In the genomic region with DNA sequence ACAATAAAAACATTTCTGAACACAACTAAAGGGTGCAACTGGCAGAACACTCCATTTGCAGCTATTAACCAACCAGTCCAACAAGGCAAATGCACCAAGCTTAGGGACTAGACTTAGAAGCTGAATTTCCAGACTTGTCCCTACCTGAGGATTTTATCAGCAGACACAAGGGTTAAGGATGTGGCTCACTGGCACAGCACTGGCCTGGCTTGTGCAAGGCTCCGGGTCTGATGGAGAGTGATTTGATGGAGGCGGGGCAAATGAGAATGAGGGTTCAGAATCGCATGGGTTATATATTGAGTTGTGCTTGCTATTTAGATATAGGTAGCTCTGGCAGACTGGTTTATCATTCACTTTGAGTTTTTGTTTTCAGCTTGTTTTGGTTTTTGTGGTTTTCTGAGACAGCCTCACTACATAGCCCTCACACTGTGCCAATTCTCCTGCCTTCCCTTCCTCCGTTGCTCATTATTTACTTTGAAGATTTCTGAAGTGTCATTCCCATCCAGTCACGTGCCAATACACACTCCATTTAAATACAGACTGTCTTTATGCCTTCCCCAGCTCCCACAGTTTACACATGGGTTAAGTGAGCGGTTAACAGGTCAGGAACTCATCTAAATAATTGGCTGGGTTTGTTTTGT, we compare ENCODE assay signal across 14 mouse cellular contexts. TPM values are rescaled to one million over a fixed set of nuclear protein-coding genes. Genes with fewer than 3 reads are reported as not detected.
DNase-seq lines count a peak whose midpoint lies in the region; ATAC-seq and TF ChIP-seq lines count a peak whose summit lies in the region.
"Had no signal": no experiment of that assay in that cellular context is flagged by ENCODE, and none has a peak within 500 bp of the region (broad histone marks: within the 10 kb centered on the region; RNA-seq: fewer than 3 reads in every experiment).

No protein-coding gene starts in this region.

- WGBS in hindbrain, embryonic 15.5 days, result 53% methylated on average over 6 of the region's 6 CpGs
- 74% methylated on average over 6 of the region's 6 CpGs for WGBS in hindbrain, embryonic 11.5 days
- WGBS in forebrain, postnatal 0 days, result 28% methylated on average over 6 of the region's 6 CpGs
- 58% methylated on average over 6 of the region's 6 CpGs for WGBS in cerebellum, adult 2 months

- no peaks in the 10 kb centered on the region for H3K27me3 ChIP-seq in hindbrain, embryonic 15.5 days
- no peaks in the 10 kb centered on the region for H3K27me3 ChIP-seq in hindbrain, embryonic 11.5 days (ENCODE audit: control insufficient read depth, insufficient read depth, low read length)
- H3K27me3 ChIP-seq in forebrain, postnatal 0 days (ENCODE audit: insufficient read depth, low read length), result no peaks in the 10 kb centered on the region
- no peaks in the 10 kb centered on the region for H3K27me3 ChIP-seq in cerebellum, adult 2 months (ENCODE audit: control insufficient read depth, insufficient read depth, low read length)
- H3K27me3 ChIP-seq: heart, embryonic 12.5 days; lung, embryonic 15.5 days had no signal

- peaks cover 29% of the 10 kb centered on the region for H3K4me1 ChIP-seq in hindbrain, embryonic 15.5 days (replicated peaks)
- H3K4me1 ChIP-seq in hindbrain, embryonic 11.5 days (replicated peaks; ENCODE audit: control insufficient read depth, insufficient read depth, low read length), result no peaks in the 10 kb centered on the region
- peaks cover 18% of the 10 kb centered on the region for H3K4me1 ChIP-seq in forebrain, postnatal 0 days (ENCODE audit: insufficient read depth)
- H3K4me1 ChIP-seq in cerebellum, adult 2 months (ENCODE audit: control insufficient read depth, insufficient read depth, low read length), result 0 out of 2 replicates have a peak, but pooled peaks cover 2% of the 10 kb centered on the region

- no peak for TF ChIP-seq POLR2A in brain, embryonic 14.5 days (IDR thresholded peaks at IDR 0.05; ENCODE audit: borderline replicate concordance, extremely low read depth, insufficient read depth, insufficient read length, poor library complexity, severe bottlenecking)
- no peak for TF ChIP-seq POLR2A in cerebellum, adult 2 months (IDR thresholded peaks at IDR 0.05; ENCODE audit: borderline replicate concordance, insufficient read depth, low read length)

- DNase-seq in hindbrain, embryonic 11.5 days (ENCODE audit: low spot score), result no peak
- peak; percentile 56 for DNase-seq in A20 (ENCODE audit: low read depth, low spot score)
- DNase-seq in brain, embryonic 14.5 days (ENCODE audit: low read depth), result peak; percentile 37
- DNase-seq in forebrain, postnatal 0 days, result no peak
- no peak for DNase-seq in kidney, adult 18-20 months
- no peak for DNase-seq in gastrocnemius, postnatal 10 days
- DNase-seq in cerebellum, adult 2 months, result no peak
- DNase-seq: adrenal gland, postnatal 25 days; cerebellum, postnatal 10 days; heart, postnatal 36 days had no signal

- no peak for ATAC-seq in hindbrain, embryonic 15.5 days (ENCODE audit: low FRiP score, low read depth)
- no peak for ATAC-seq in hindbrain, embryonic 11.5 days (ENCODE audit: low FRiP score)
- peak; percentile 12; the same call in 1 of the 2 replicates for ATAC-seq in forebrain, postnatal 0 days

- H3K9ac ChIP-seq in hindbrain, embryonic 15.5 days, result no peak overlapping the region; the same call in 1 of the 2 replicates
- no peak overlapping the region for H3K9ac ChIP-seq in hindbrain, embryonic 11.5 days (ENCODE audit: low read depth, low read length)
- H3K9ac ChIP-seq in forebrain, postnatal 0 days, result peak overlapping the region; percentile 43; the same call in 1 of the 2 replicates
- H3K9ac ChIP-seq: heart, embryonic 12.5 days; lung, embryonic 15.5 days had no signal

- H3K27ac ChIP-seq in hindbrain, embryonic 15.5 days (replicated peaks), result no peak overlapping the region
- no peak overlapping the region for H3K27ac ChIP-seq in hindbrain, embryonic 11.5 days (ENCODE audit: low read depth, low read length)
- no peak overlapping the region for H3K27ac ChIP-seq in forebrain, postnatal 0 days (ENCODE audit: low read depth, low read length)
- no peak overlapping the region for H3K27ac ChIP-seq in cerebellum, adult 2 months (ENCODE audit: insufficient read depth, low read length)
- H3K27ac ChIP-seq: lung, embryonic 15.5 days; midbrain, embryonic 10.5 days had no signal

- no peaks in the 10 kb centered on the region for H3K9me3 ChIP-seq in hindbrain, embryonic 15.5 days
- no peaks in the 10 kb centered on the region for H3K9me3 ChIP-seq in hindbrain, embryonic 11.5 days (ENCODE audit: control insufficient read depth, low read length)
- no peaks in the 10 kb centered on the region for H3K9me3 ChIP-seq in forebrain, postnatal 0 days (ENCODE audit: low read length)
- H3K9me3 ChIP-seq: lung, embryonic 15.5 days; midbrain, embryonic 10.5 days had no signal

- 0 out of 2 replicates have a peak overlapping the region, but pooled peaks have one; percentile 19 for H3K4me2 ChIP-seq in hindbrain, embryonic 15.5 days
- H3K4me2 ChIP-seq in hindbrain, embryonic 11.5 days (replicated peaks; ENCODE audit: low read depth, low read length), result no peak overlapping the region
- H3K4me2 ChIP-seq in forebrain, postnatal 0 days (ENCODE audit: low read depth), result peak overlapping the region; percentile 33; the same call in 1 of the 2 replicates
- H3K4me2 ChIP-seq: lung, embryonic 15.5 days had no signal

- H3K4me3 ChIP-seq in hindbrain, embryonic 15.5 days, result no peak overlapping the region
- no peak overlapping the region for H3K4me3 ChIP-seq in hindbrain, embryonic 11.5 days (ENCODE audit: low read depth, low read length)
- no peak overlapping the region for H3K4me3 ChIP-seq in forebrain, postnatal 0 days (ENCODE audit: low read depth, low read length)
- H3K4me3 ChIP-seq in cerebellum, adult 2 months (replicated peaks; ENCODE audit: insufficient read depth, low read depth, low read length), result no peak overlapping the region
- H3K4me3 ChIP-seq: heart, embryonic 12.5 days; lung, embryonic 15.5 days; midbrain, embryonic 10.5 days had no signal

- no peak for TF ChIP-seq CTCF in brain, embryonic 14.5 days (IDR thresholded peaks at IDR 0.05; ENCODE audit: borderline replicate concordance, extremely low read depth, insufficient read depth, insufficient read length)
- TF ChIP-seq CTCF in forebrain, postnatal 0 days (IDR thresholded peaks at IDR 0.05; ENCODE audit: low read depth), result no peak
- TF ChIP-seq CTCF in cerebellum, adult 2 months (IDR thresholded peaks at IDR 0.05; ENCODE audit: borderline replicate concordance, insufficient read depth, low read depth, low read length), result no peak

- peaks cover 18% of the 10 kb centered on the region for H3K36me3 ChIP-seq in hindbrain, embryonic 15.5 days
- H3K36me3 ChIP-seq in hindbrain, embryonic 11.5 days (ENCODE audit: control insufficient read depth, insufficient read depth, low read length), result peaks cover 7% of the 10 kb centered on the region; the same call in 1 of the 2 replicates
- H3K36me3 ChIP-seq in forebrain, postnatal 0 days (ENCODE audit: insufficient read depth), result peaks cover 13% of the 10 kb centered on the region

RNA-seq across cellular contexts. Expression of a gene that starts 7.8 kb away (rescaled TPM):
- polyA plus RNA-seq in hindbrain, embryonic 15.5 days (2015; fragmentation: Nextera tagmentation; extraction: Ambion mirVana), result 55.2 and 57.8 TPM in 2 replicates
- 57.9 and 61.3 TPM in 2 replicates for polyA plus RNA-seq in hindbrain, embryonic 11.5 days (2014; fragmentation: Nextera tagmentation; extraction: Ambion mirVana)
- 27.1 and 35.5 TPM in 2 replicates for polyA plus RNA-seq in brain, embryonic 14.5 days (2012; rRNA removed)
- total RNA-seq in forebrain, postnatal 0 days (2014; rRNA removed), result 23.2 and 33.6 TPM in 2 replicates
- polyA plus RNA-seq in forebrain, postnatal 0 days (2015; fragmentation: Nextera tagmentation; extraction: Ambion mirVana), result 25.2 and 37.3 TPM in 2 replicates
- 10 to 100 TPM; 23.5 to 26.4 TPM for total RNA-seq in gastrocnemius, postnatal 10 days (2021)
- polyA plus RNA-seq in cerebellum, adult 2 months (2012; rRNA removed), result 25.5 and 28.1 TPM in 2 replicates

Comparison
In these comparisons a context has a peak if more than half of its experiments do, and no peak if none do; other contexts are left out.
1. DNase-seq: peak in A20 (single experiment) and brain, embryonic 14.5 days (single experiment); none in hindbrain, embryonic 11.5 days (single experiment), forebrain, postnatal 0 days (single experiment), kidney, adult 18-20 months (single experiment), gastrocnemius, postnatal 10 days (single experiment) and cerebellum, adult 2 months (0 of 2).